Mouse (Mus musculus): Measurements from ENCODE around the gene Clcf1.

GRCm38 (mm10) chr19:4230415-4230814, 16.4 kb downstream of the Clcf1 start:
- TF ChIP-seq GATA1 (IDR thresholded peaks at IDR 0.05; ENCODE audit: borderline replicate concordance, low read length) (no peak), FLI1 (IDR thresholded peaks at IDR 0.05; ENCODE audit: low read length) (no peak)

Data from megakaryocyte, embryonic 14.5 days (primary cell).